Mouse (Mus musculus): ENCODE measurements at regions not wholly inside any gene's neighbourhood (a gene's known extent, or its start where the extent isn't known, plus 50 kb on each side); places are given as distances from the start of the nearest gene placed in this dataset.

- no peaks in the 10 kb centered on the region for H3K9me3 ChIP-seq (replicated peaks; ENCODE audit: low read length)
- in situ Hi-C loops (cut with MboI; ENCODE audit: low pct_ligation_motif_present, low pct_unique_long_range_greater_than_20kb, low sequenced_read_pairs): no loop called here
- no peak overlapping the region for H3K4me3 ChIP-seq (replicated peaks in 1 of 3; ENCODE audit: low read depth in 2 of 3, low read length in 2 of 3, poor library complexity in 1 of 3)
- peaks cover 0 to 4% of the 10 kb centered on the region in 2 experiments; a peak in 1 of 4 replicates for H3K4me1 ChIP-seq (ENCODE audit: control insufficient read depth in 1 of 2, insufficient read depth in 2 of 2)
- H3K4me2 ChIP-seq (ENCODE audit: insufficient read depth, low read depth, poor library complexity, severe bottlenecking): no peak overlapping the region
- DNase-seq (ENCODE audit: extremely low read depth): peak; percentile 11
- H3K79me2 ChIP-seq (replicated peaks; ENCODE audit: control insufficient read depth, extremely low read depth, insufficient read depth, poor library complexity, severe bottlenecking): no peaks in the 10 kb centered on the region
- dilution Hi-C loops (cut with MboI; ENCODE audit: extremely low pct_ligation_motif_present, extremely low pct_unique_long_range_greater_than_20kb, low sequenced_read_pairs): no loop called here
- no peak for TF ChIP-seq IRF4 (IDR thresholded peaks at IDR 0.05; ENCODE audit: low read depth, low read length)
- no peak for TF ChIP-seq NELFE (IDR thresholded peaks at IDR 0.05; ENCODE audit: low read depth, low read length)
- TF ChIP-seq EP300 (IDR thresholded peaks at IDR 0.05; ENCODE audit: low read length): no peak
- TF ChIP-seq ZMIZ1 (IDR thresholded peaks at IDR 0.05; ENCODE audit: low read depth, low read length): no peak
- TF ChIP-seq SMC3 (IDR thresholded peaks at IDR 0.05; ENCODE audit: low read depth, low read length): no peak
- TF ChIP-seq ZNF384 (IDR thresholded peaks at IDR 0.05; ENCODE audit: low read depth, low read length): no peak
- no peak for TF ChIP-seq JUN (IDR thresholded peaks at IDR 0.05; ENCODE audit: insufficient read depth, low read depth, low read length)
- no peak for TF ChIP-seq ELF1 (IDR thresholded peaks at IDR 0.05; ENCODE audit: low read depth, low read length)
- TF ChIP-seq SIN3A (IDR thresholded peaks at IDR 0.05; ENCODE audit: low read length): no peak
- no peak for TF ChIP-seq UBTF (IDR thresholded peaks at IDR 0.05; ENCODE audit: low read depth, low read length)
- no peak for TF ChIP-seq RCOR1 (conservative IDR thresholded peaks at IDR 0.05; ENCODE audit: low read depth, low read length)
- TF ChIP-seq MYC (IDR thresholded peaks at IDR 0.05; ENCODE audit: low read depth, low read length): no peak
- TF ChIP-seq E2F4 (IDR thresholded peaks at IDR 0.05; ENCODE audit: insufficient replicate concordance, low read depth, low read length): no peak
- TF ChIP-seq ZKSCAN1 (IDR thresholded peaks at IDR 0.05; ENCODE audit: borderline replicate concordance, low read depth, low read length): no peak
- TF ChIP-seq RAD21 (IDR thresholded peaks at IDR 0.05; ENCODE audit: low read depth, low read length): no peak
- H3K36me3 ChIP-seq (replicated peaks in 1 of 2; ENCODE audit: control insufficient read depth in 1 of 2, insufficient read depth in 1 of 2, low read length in 1 of 2): no peaks in the 10 kb centered on the region
- no peak overlapping the region for H3K9ac ChIP-seq (ENCODE audit: insufficient read depth, low read depth)
- no peak overlapping the region for H3K27ac ChIP-seq (ENCODE audit: insufficient read depth, low read depth)
- no peaks in the 10 kb centered on the region for H3K27me3 ChIP-seq (replicated peaks)
These were observed 75.9 kb upstream of the Arhgap32 start for GRCm38 (mm10) chr9:32039999-32040398.

GRCm38 (mm10) chr9:32043344-32043743 is 72.6 kb upstream of the Arhgap32 start:
- Histone ChIP-seq H3K9me3 (replicated peaks; ENCODE audit: low read length) (no peaks in the 10 kb centered on the region), H3K79me2 (replicated peaks; ENCODE audit: control insufficient read depth, extremely low read depth, insufficient read depth, poor library complexity, severe bottlenecking) (no peaks in the 10 kb centered on the region), H3K36me3 (replicated peaks in 1 of 2; ENCODE audit: control insufficient read depth in 1 of 2, insufficient read depth in 1 of 2, low read length in 1 of 2) (no peaks in the 10 kb centered on the region), H3K4me3 (replicated peaks in 1 of 3; ENCODE audit: low read depth in 2 of 3, low read length in 2 of 3, poor library complexity in 1 of 3) (no peak overlapping the region), H3K27ac (ENCODE audit: insufficient read depth, low read depth) (no peak overlapping the region), H3K4me2 (ENCODE audit: insufficient read depth, low read depth, poor library complexity, severe bottlenecking) (no peak overlapping the region), H3K27me3 (replicated peaks) (no peaks in the 10 kb centered on the region), H3K4me1 (ENCODE audit: control insufficient read depth in 1 of 2, insufficient read depth in 2 of 2) (peaks cover 0 to 4% of the 10 kb centered on the region in 2 experiments; a peak in 1 of 4 replicates), H3K9ac (ENCODE audit: insufficient read depth, low read depth) (no peak overlapping the region)
- dilution Hi-C loops (cut with MboI; ENCODE audit: extremely low pct_ligation_motif_present, extremely low pct_unique_long_range_greater_than_20kb, low sequenced_read_pairs): no loop called here
- in situ Hi-C loops (cut with MboI; ENCODE audit: low pct_ligation_motif_present, low pct_unique_long_range_greater_than_20kb, low sequenced_read_pairs): no loop called here
- TF ChIP-seq EP300 (IDR thresholded peaks at IDR 0.05; ENCODE audit: low read length) (no peak), USF1 (IDR thresholded peaks at IDR 0.05; ENCODE audit: low read depth, low read length) (no peak), MAZ (IDR thresholded peaks at IDR 0.05; ENCODE audit: low read depth, low read length) (no peak), BHLHE40 (IDR thresholded peaks at IDR 0.05; ENCODE audit: low read depth, low read length) (no peak), GABPA (IDR thresholded peaks at IDR 0.05; ENCODE audit: insufficient replicate concordance, low read depth, low read length) (no peak), SMC3 (IDR thresholded peaks at IDR 0.05; ENCODE audit: low read depth, low read length) (no peak), MAX (IDR thresholded peaks at IDR 0.05; ENCODE audit: low read length) (no peak), HCFC1 (IDR thresholded peaks at IDR 0.05; ENCODE audit: low read depth, low read length) (no peak), MEF2A (IDR thresholded peaks at IDR 0.05; ENCODE audit: borderline replicate concordance, low read depth, low read length) (no peak), UBTF (IDR thresholded peaks at IDR 0.05; ENCODE audit: low read depth, low read length) (no peak), USF2 (conservative IDR thresholded peaks at IDR 0.05; ENCODE audit: low read depth, low read length) (no peak), POLR2AphosphoS2 (IDR thresholded peaks at IDR 0.05; ENCODE audit: low read depth, low read length) (no peak)
- DNase-seq (ENCODE audit: extremely low read depth): no peak
